Mouse (Mus musculus): ENCODE measurements around the gene Dapk3.
"Not testable (repeated sequence)": the region's sequence is repeated elsewhere in the genome, so short reads cannot be mapped to it uniquely, and the experiment has no call there.

The Dapk3 gene

GRCm38 (mm10) chr10:81167200-81168086 is 15.4 kb upstream of the Dapk3 start, which contains the start of gene Pias4:
TSS of gene Pias4 (minus strand) at chr10:81167923.
- Histone ChIP-seq H3K27me3 (ENCODE audit: control insufficient read depth, insufficient read depth, low read length, poor library complexity, severe bottlenecking) (no peaks in the 10 kb centered on the region), H3K36me3 (ENCODE audit: control insufficient read depth, insufficient read depth, low read length, poor library complexity, severe bottlenecking) (no peaks in the 10 kb centered on the region)
- DNase-seq (ENCODE audit: low read depth, low spot score): peak; percentile 100

- Histone ChIP-seq H3K36me3 (ENCODE audit: control insufficient read depth, insufficient read depth, low read length, poor library complexity, severe bottlenecking) (no peaks in the 10 kb centered on the region), H3K27me3 (ENCODE audit: control insufficient read depth, insufficient read depth, low read length, poor library complexity, severe bottlenecking) (no peaks in the 10 kb centered on the region)
- no peak for DNase-seq (ENCODE audit: low read depth, low spot score)
Measured at GRCm38 (mm10) chr10:81168087-81168431, 14.7 kb upstream of the Dapk3 start.

- peak; percentile 92 for DNase-seq (ENCODE audit: low read depth, low spot score)
Measured at GRCm38 (mm10) chr10:81168521-81169244, 14.1 kb upstream of the Dapk3 start.

GRCm38 (mm10) chr10:81169411-81169900 is 13.3 kb upstream of the Dapk3 start:
- peak; percentile 82 for DNase-seq (ENCODE audit: low read depth, low spot score)
- not testable (repeated sequence) for H3K27me3 ChIP-seq (ENCODE audit: control insufficient read depth, insufficient read depth, low read length, poor library complexity, severe bottlenecking)

More at GRCm38 (mm10) chr10:81168521-81169244, 14.1 kb upstream of the Dapk3 start:
- H3K27me3 ChIP-seq (ENCODE audit: control insufficient read depth, insufficient read depth, low read length, poor library complexity, severe bottlenecking): no peaks in the 10 kb centered on the region
- H3K36me3 ChIP-seq (ENCODE audit: control insufficient read depth, insufficient read depth, low read length, poor library complexity, severe bottlenecking): no peaks in the 10 kb centered on the region

GRCm38 (mm10) chr10:81173132-81173531 is 9.7 kb upstream of the Dapk3 start:
- H3K36me3 ChIP-seq (ENCODE audit: control insufficient read depth, insufficient read depth, low read length, poor library complexity, severe bottlenecking): peaks cover 7% of the 10 kb centered on the region; the same call in 1 of the 2 replicates
- H3K27me3 ChIP-seq (ENCODE audit: control insufficient read depth, insufficient read depth, low read length, poor library complexity, severe bottlenecking): no peaks in the 10 kb centered on the region
- DNase-seq (ENCODE audit: low read depth, low spot score): peak; percentile 90

More at GRCm38 (mm10) chr10:81169411-81169900, 13.3 kb upstream of the Dapk3 start:
- not testable (repeated sequence) for H3K36me3 ChIP-seq (ENCODE audit: control insufficient read depth, insufficient read depth, low read length, poor library complexity, severe bottlenecking)

GRCm38 (mm10) chr10:81174617-81175344 is 8.0 kb upstream of the Dapk3 start:
- DNase-seq (ENCODE audit: low read depth, low spot score): peak; percentile 93
- Histone ChIP-seq H3K36me3 (ENCODE audit: control insufficient read depth, insufficient read depth, low read length, poor library complexity, severe bottlenecking) (peaks cover 22% of the 10 kb centered on the region), H3K27me3 (ENCODE audit: control insufficient read depth, insufficient read depth, low read length, poor library complexity, severe bottlenecking) (no peaks in the 10 kb centered on the region)

DNA sequence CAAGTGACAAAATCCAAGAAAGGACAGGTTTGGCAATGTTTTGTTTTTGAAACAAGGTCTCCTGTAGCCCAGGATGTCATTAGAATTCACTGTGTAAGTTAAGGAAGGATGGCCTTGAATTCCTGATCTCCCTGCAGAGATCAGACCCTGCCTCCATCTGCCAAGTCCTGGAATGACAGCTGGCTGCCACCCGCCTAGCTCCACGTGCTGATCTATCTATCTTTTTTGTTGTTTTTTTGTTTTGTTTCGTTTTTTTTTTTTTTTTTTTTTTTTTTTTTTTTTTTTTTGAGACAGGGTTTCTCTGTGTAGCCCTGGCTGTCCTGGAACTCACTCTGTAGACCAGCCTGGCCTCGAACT is 7.5 kb upstream of the Dapk3 start:
- not testable (repeated sequence) for H3K27me3 ChIP-seq (ENCODE audit: control insufficient read depth, insufficient read depth, low read length, poor library complexity, severe bottlenecking); DNase-seq (ENCODE audit: low read depth, low spot score)
- peaks cover 24% of the 10 kb centered on the region for H3K36me3 ChIP-seq (ENCODE audit: control insufficient read depth, insufficient read depth, low read length, poor library complexity, severe bottlenecking)

- DNase-seq (ENCODE audit: low read depth, low spot score): no peak
- peaks cover 29% of the 10 kb centered on the region for H3K36me3 ChIP-seq (ENCODE audit: control insufficient read depth, insufficient read depth, low read length, poor library complexity, severe bottlenecking)
- H3K27me3 ChIP-seq (ENCODE audit: control insufficient read depth, insufficient read depth, low read length, poor library complexity, severe bottlenecking): no peaks in the 10 kb centered on the region
Measured at GRCm38 (mm10) chr10:81175936-81176465, 6.8 kb upstream of the Dapk3 start.

DNA sequence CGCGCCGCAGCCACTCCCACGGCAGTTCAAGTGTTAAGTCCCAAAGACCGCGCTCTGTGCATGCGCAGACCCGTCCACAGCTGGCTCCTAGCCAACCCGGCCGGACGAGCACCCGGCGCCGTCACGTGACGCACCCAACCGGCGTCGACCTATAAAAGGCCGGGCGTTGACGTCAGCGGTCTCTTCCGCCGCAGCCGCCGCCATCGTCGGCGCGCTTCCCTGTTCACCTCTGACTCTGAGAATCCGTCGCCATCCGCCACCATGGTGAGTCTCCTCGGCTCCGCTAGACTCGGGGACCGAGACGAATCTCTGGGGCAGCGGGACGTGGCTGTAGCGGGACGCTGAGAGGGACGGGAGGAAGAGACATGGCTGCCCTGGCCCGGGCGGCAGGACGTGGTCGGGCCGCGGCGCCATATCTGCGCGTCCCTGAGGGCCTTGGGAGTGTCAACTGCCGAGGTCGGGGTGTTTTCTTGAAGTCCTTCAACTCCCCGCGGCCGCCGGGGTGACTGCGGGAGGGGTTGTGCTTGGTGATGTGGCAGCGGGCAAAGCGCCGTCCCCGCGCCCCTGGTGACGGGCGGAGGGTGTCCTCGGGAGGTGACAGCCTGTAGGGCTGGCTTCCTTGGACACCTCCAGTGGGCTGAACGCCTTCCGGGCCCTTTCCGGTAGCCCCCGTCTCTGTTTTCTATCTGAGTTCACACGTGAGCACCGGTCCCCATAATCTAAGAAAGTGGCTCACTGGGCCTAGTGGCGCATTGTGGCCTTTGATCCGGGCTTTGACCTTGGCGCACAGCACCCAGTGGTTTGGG is 6.1 kb upstream of the Dapk3 start, which contains the start of gene Eef2:
TSS of gene Eef2 (plus strand) at position 166 of the 806 bp plus-strand sequence.
- peaks cover 35% of the 10 kb centered on the region for H3K36me3 ChIP-seq (ENCODE audit: control insufficient read depth, insufficient read depth, low read length, poor library complexity, severe bottlenecking)
- peak; percentile 99 for DNase-seq (ENCODE audit: low read depth, low spot score)

DNA sequence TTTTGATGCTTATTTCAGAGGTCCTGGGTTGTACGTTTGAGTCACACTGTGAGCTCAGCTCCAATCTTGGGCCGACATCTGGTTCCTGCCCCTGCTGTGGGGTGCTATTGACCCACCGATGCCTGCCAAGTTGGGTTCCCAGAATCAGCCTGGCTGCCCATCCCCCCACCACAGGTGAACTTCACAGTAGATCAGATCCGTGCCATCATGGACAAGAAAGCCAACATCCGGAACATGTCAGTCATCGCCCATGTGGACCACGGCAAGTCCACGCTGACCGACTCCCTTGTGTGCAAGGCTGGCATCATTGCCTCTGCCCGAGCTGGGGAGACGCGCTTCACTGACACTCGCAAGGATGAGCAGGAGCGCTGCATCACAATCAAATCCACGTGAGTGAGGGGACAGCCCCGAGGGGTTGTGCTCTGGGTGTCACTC is 5.3 kb upstream of the Dapk3 start:
- DNase-seq (ENCODE audit: low read depth, low spot score): peak; percentile 57
- no peaks in the 10 kb centered on the region for H3K27me3 ChIP-seq (ENCODE audit: control insufficient read depth, insufficient read depth, low read length, poor library complexity, severe bottlenecking)
- peaks cover 36% of the 10 kb centered on the region for H3K36me3 ChIP-seq (ENCODE audit: control insufficient read depth, insufficient read depth, low read length, poor library complexity, severe bottlenecking)

More for the DNA sequence above, 6.1 kb upstream of the Dapk3 start, which contains the start of gene Eef2:
- H3K27me3 ChIP-seq (ENCODE audit: control insufficient read depth, insufficient read depth, low read length, poor library complexity, severe bottlenecking): no peaks in the 10 kb centered on the region

- Histone ChIP-seq H3K27me3 (ENCODE audit: control insufficient read depth, insufficient read depth, low read length, poor library complexity, severe bottlenecking) (no peaks in the 10 kb centered on the region), H3K36me3 (ENCODE audit: control insufficient read depth, insufficient read depth, low read length, poor library complexity, severe bottlenecking) (peaks cover 36% of the 10 kb centered on the region)
- no peak for DNase-seq (ENCODE audit: low read depth, low spot score)
Measured at GRCm38 (mm10) chr10:81177958-81178712, 4.7 kb upstream of the Dapk3 start.

DNA sequence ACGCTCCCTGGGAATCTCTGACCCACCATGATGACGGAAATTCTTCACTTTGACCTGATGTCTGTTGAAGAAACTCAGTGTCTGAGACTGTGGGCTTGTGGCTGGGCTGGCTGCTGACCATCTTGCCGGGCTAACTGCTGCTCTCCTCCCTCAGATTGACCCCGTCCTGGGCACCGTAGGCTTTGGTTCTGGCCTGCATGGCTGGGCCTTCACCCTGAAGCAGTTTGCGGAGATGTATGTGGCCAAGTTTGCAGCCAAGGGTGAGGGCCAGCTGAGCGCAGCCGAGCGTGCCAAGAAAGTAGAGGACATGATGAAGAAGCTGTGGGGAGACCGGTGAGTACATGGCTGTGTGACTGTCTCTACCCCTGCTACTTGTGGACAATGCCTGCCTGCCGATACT is 3.9 kb upstream of the Dapk3 start:
- Histone ChIP-seq H3K27me3 (ENCODE audit: control insufficient read depth, insufficient read depth, low read length, poor library complexity, severe bottlenecking) (no peaks in the 10 kb centered on the region), H3K36me3 (ENCODE audit: control insufficient read depth, insufficient read depth, low read length, poor library complexity, severe bottlenecking) (peaks cover 36% of the 10 kb centered on the region)
- DNase-seq (ENCODE audit: low read depth, low spot score): no peak

Data from splenic B cell, adult 2 months (primary cell).